Comparison of ENCODE assay signal across 8 mouse cellular contexts in genomic region chr13:49215504-49216219, GRCm38 (mm10). TPM values are rescaled to one million over a fixed set of nuclear protein-coding genes. Genes with fewer than 3 reads are reported as not detected.
DNase-seq lines count a peak whose midpoint lies in the region; ATAC-seq and TF ChIP-seq lines count a peak whose summit lies in the region.

TSS of gene Card19 (minus strand) at chr13:49216037.

- no peak for TF ChIP-seq CTCF in cortical plate, adult 2 months (IDR thresholded peaks at IDR 0.05; ENCODE audit: extremely low read depth, insufficient read depth, low read length)

- H3K9me3 ChIP-seq in megakaryocyte, embryonic 14.5 days: no peaks in the 10 kb centered on the region

- DNase-seq in gastrocnemius, adult 8-10 months (ENCODE audit: low spot score in 2 of 2): peak; percentile 96
- DNase-seq in hindlimb bud, embryonic 11.5 days (ENCODE audit: extremely low spot score, low read depth, low spot score): peak; percentile 70
- DNase-seq in left cerebral cortex, adult 8-10 months (ENCODE audit: low spot score in 2 of 2): peak; percentile 77 to 85
- DNase-seq in right cerebral cortex, postnatal 10 days (ENCODE audit: low spot score in 2 of 2): peak; percentile 92 to 94
- peak; percentile 95 for DNase-seq in urinary bladder, postnatal 25 days (ENCODE audit: low spot score)

- peak; percentile 86 for ATAC-seq in activated CD4-positive, CD25-positive, alpha-beta regulatory T cell, adult 4 months

- H3K4me3 ChIP-seq in cortical plate, adult 2 months (ENCODE audit: insufficient read depth, low read length): peak within 1 kb of the TSS; percentile 50
- peak within 1 kb of the TSS; percentile 96 for H3K4me3 ChIP-seq in megakaryocyte, embryonic 14.5 days (replicated peaks)

- peaks cover 25% of the 10 kb centered on the region for H3K36me3 ChIP-seq in megakaryocyte, embryonic 14.5 days (replicated peaks; ENCODE audit: low read length)

- peaks cover 5% of the 10 kb centered on the region for H3K27me3 ChIP-seq in megakaryocyte, embryonic 14.5 days (replicated peaks)

- H3K27ac ChIP-seq in cortical plate, adult 2 months (ENCODE audit: insufficient read depth, low read length): peak within 1 kb of the TSS; percentile 66

- H3K4me1 ChIP-seq in cortical plate, adult 2 months (ENCODE audit: control insufficient read depth, insufficient read depth, low read length): 0 out of 2 replicates have a peak, but pooled peaks cover 2% of the 10 kb centered on the region
- H3K4me1 ChIP-seq in megakaryocyte, embryonic 14.5 days: peaks cover 81% of the 10 kb centered on the region

- TF ChIP-seq POLR2A in cortical plate, adult 2 months (IDR thresholded peaks at IDR 0.05; ENCODE audit: extremely low read depth, insufficient read depth, low read length): peak; percentile 36; the same call in 1 of the 2 replicates

RNA-seq across cellular contexts. Expression of gene Card19, which starts in this region (rescaled TPM):
- polyA plus RNA-seq in activated CD4-positive, CD25-positive, alpha-beta regulatory T cell, adult 4 months (2017; shearing (Covaris generic)): 10 to 100 TPM; 56.9 to 66.6 TPM
- polyA plus RNA-seq in cortical plate, adult 2 months (2012; rRNA removed): 32.0 and 36.5 TPM in 2 replicates
- 100 to 1,000 TPM; 121 to 134 (median 131) TPM for total RNA-seq in gastrocnemius, adult 8-10 months (2022)
- 10 to 100 TPM; 10.7 to 18.4 (median 13.6) TPM for total RNA-seq in left cerebral cortex, adult 8-10 months (2022)
- polyA plus RNA-seq in megakaryocyte, embryonic 14.5 days (2012; ENCODE audit: insufficient read depth, low replicate concordance): 534 and 845 TPM in 2 replicates

Comparison
In these comparisons a context has a peak if more than half of its experiments do, and no peak if none do; other contexts are left out.
1. Peak in every context shown above with its lines: DNase-seq, ATAC-seq, H3K4me3 ChIP-seq and H3K27ac ChIP-seq.
2. RNA of gene Card19 (total RNA-seq): 121 to 134 TPM in gastrocnemius, adult 8-10 months; 10.7 to 18.4 TPM in left cerebral cortex, adult 8-10 months; every median in the first group is over 4 times any median in the second.